Mouse (Mus musculus): ENCODE measurements at regions not wholly inside any gene's neighbourhood (a gene's known extent, or its start where the extent isn't known, plus 50 kb on each side); places are given as distances from the start of the nearest gene placed in this dataset.

DNA sequence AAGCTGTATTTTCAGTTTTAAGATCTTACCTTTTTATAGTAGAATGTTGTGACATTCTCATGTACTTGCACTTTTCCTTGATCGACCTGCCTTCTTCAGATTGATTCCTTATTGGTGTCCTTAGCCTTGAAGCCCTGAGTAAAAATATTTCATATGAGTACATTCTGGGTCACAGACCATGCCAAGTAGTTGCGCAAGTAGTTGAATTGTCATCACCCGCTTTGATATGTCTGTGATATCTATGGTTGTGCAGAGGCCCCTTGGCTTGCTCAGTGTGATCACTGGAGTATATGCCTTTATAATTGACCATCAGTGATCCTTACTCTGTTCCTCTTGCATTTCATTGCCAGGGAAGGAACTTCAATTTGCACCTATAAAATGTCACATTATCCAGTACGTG is 131.1 kb upstream of the Reg3g start:
- DNase-seq: no peak

DNA sequence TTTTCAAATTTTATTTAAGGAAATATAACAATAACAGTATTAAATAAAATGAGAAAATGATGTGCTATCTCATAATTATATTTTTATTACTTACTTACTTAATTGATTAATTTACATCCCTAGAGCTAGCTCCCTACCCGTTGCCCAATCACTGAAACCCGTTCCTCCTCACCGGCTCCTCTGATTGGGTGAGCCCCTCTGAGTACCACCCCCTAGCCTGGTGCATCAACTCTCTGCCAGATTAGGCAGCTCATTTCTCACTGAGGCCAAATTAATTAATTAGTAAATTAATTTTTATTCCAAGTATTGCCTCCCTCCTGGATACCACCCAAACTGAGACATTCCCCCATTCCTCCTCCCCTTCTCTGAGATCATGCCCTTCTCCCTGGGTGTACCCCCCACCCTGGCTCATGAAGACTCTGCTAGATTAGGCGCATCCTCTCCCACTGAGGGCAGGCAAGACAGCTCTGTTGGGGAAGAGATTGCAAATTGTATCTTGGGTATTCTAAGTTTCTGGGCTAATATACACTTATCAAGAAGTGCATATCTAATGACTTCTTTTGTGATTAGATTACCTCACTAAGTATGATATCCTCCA is 101.4 kb upstream of the Reg3g start:
- no peak for DNase-seq

DNA sequence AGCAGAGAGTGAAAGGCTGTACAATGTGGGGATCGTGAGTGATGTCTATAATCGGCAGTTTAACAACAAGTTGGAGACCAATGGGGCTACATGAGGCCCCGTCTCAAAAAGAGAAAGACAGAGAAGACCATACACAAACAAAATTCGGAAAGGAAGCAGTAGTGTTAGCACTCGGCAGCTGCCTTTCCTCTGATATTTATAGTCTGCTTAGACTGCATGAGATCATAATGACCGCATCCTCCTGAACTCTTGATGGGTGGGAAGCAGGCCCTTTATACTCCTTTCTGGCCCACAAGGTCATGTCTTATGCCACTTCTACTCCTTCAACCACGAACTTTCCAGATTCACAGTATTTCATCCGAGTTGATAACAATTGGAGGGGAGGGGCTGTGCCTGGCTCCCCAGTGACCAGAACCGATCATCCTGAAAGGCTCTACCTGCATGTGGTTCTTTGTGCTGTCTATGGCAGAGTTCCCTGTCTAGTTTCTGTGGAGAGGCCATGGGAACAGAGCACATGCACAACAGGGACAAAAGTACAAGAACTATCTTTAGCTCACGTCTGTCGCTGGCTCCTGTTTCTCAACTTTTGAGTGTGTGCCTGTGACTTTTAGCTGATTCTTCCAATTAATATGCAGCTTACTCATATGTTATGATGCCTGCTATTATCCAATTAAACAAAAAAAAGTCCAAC is 84.5 kb upstream of the Reg3g start:
- DNase-seq: no peak

DNA sequence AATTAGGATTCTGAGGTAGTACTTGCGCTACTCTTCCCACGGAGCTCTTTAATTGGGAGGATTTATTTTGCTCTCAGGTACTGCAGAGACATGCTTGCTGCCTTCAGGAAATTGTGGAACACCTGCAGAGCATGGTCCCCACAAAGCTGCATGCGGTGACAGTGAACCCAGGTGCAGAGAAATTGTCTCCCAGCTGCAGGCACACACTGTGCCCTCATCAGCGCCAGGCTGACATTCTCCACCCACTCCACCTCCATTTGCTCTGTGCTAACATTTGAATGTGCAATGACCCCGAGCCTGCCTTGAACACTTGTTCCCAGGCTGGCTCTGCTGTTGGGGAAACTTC is 83.7 kb upstream of the Reg3g start:
- no peak for DNase-seq

DNA sequence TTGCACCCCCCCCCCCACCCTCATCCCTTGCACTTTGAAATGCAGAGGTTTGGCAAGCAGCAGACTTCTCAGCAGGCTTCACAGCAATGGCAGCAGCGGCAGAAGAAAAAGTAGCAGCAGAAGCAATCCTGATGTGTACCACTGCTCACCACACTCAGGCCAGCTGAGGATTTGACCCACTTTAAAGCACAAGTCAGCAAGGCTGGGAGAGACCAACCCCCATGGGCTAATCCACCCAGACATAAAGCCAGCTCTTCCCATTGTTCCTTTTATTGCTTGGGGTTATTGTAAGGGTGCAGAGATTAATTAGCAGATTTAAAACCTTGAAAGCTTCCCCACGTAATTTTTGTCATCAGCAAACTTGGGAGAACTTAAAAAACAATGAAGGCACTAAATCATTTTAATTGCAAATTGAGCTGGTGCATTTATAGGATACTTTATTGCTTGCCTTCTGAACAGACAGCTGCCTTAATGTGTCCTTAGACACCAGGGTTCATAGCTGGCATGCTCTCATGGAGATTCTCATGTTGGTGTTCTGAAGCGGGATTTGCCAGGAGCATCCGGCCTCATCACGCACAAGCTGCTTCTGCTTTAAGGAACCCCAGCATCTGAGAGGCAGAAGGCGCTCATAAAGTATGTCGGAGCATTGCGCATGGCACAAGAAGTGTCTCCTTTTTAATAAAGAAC is 83.1 kb upstream of the Reg3g start:
- no peak for DNase-seq

DNA sequence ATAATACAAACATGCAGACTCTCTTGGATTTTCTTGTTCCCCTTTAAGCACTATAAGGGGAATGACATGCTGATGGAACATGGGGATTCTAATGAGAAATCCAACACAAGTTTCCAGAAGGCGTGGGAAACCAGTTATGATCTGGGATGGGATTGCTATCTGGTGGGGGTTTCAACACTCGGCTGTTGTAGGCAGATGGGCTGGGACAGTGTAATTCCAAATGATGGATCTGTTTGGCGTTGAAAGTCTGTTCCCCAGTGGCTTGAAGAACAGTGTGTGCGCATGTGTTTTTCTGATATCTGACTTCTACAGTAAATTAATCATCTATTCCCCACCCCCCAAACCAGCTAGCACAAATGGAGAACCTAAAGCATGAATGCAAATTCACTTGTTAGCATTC is 79.8 kb upstream of the Reg3g start:
- no peak for DNase-seq

DNA sequence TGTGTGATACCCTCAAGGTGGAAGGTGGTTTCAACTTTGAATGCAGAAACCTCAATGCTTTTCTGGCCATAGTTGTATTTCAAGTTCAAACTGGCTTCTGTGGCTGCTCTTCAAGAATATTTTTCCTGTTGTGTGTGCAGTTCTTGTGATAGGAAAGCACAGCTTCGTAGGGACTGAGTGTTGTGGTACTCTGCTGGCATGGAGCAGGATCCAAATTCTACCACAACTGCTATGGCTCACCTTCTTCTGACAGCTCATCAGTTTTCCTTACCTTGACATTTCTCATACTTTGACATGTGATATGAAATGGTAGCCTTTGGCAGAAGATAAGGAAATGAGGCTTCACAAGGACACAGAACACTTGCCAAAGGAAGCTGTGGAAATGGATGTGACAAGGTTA is 79.0 kb upstream of the Reg3g start:
- no peak for DNase-seq

DNA sequence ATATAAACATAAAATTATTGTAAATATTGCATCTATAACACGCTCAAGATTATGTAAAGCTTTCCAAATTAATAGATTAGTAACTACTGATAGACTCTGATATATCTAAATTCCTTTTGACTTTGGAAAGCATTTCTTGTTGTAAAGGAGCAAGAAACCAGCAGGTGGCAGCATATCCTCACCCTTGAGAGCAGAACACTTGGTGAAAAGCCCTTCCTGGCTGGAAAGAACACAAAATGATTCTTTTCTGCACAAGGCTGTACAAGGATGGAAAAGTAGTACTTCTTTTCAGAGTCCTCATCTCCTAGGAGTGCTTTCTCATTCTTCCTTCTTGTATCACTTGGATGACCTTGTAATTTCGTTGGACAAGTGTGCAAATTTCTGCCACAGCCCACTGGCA is 75.6 kb upstream of the Reg3g start:
- DNase-seq: peak; percentile 23

DNA sequence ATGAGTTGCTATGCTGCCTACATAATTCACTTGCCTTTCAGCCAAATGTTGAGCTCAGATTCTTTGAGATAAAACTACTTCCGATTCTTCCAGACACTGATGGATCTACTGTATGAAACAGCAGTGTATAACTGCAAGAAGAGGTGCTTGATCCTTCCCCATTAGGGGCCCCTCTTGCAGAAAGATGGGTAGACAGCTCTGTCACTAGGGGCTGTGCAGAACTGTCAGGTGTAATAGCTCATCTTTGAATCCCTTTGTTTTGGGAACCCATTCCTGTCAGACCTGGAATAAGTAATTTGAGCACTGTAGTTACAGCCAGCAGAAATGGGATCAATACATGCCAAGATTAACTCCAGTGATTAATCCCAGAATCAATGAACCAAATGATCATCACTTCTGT is 68.8 kb upstream of the Reg3g start:
- no peak for DNase-seq

DNA sequence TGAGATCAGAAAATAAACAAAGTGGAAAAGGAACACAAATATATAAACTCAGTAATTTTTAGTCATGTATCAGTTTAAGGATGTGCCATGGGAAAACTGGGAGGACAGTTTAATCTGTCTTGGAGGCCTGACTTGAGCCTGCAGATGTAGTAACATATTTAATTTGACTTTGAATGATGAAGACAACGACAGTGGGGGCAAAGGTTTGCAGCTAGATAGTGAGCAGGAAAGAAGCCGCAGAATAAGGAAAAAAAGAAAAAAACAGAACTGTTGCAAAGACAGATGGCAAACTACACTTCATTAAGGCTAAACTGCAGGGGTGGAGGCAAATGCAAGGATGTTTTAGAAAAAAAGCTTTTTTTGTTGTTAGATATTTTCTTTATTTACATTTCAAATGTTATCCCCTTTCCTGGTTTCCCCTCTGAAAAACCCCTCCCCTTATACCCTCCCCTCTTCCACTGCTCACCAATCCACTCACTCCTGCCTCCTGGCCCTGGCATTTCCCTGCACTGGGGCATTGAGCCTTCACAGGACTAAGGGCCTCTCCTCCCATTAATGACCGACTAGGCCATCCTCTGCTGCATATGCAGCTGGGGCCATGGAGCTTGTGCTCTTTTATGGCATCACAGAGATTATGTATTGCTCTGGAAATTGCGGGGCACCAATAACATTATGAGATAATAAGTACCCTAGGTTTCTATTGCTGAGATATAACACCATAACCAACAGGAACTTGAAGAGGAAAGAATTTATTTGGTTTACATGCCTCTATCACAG is 58.5 kb upstream of the Reg3g start:
- DNase-seq: no peak
